Mouse (Mus musculus) CH12F3 (cell line): ENCODE results near the gene Gm48551.

Experiments used
- in situ Hi-C: fragments of 300-500 bp; cut with MboI; formaldehyde crosslinking; loops from 2 replicates; pipeline ENCODE4 v1.14.3; 2020; ENCODE audit warnings: low sequenced_read_pairs

Gene Gm48551

DNA sequence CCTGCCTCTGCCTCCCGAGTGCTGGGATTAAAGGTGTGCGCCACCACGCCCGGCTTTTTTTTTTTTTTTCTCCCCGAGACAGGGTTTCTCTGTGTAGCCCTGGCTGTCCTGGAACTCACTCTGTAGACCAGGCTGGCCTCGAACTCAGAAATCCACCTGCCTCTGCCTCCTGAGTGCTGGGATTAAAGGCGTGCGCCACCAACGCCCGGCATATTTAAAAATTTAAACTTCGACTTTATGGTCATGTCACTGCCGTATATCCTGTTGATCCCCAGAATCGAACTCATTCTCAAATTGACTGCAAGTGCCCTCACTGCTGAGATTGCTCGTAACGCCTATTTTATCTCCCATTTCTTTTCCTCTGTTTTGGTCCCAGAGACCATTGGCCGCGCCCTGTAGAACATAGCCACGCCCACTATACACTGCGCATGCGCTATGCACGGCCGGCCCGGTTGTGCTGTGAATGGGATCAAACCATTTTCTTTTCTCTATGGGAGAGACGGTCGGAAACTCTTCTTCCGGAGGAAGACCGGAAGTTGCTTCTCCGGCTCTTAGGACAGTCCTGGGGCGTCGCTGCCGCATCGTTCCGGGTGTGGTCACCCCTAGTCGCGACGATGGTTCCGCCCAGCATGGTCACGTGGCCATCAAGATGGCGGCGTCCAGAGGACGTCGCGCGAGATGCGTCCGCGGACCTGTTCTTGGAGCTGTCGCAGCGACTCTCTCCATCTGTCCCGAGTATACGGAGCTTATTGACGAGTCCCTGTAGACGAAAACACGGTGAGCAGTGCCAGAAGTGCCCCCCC is at the start of gene Gm48551, which contains the start of gene Dohh:
Gene Gm48551 (plus strand): TSS at position 665 of the 803 bp plus-strand sequence.
Gene Dohh (plus strand): TSS at position 627 of the 803 bp plus-strand sequence.
- in situ Hi-C loops = no loop called here

DNA sequence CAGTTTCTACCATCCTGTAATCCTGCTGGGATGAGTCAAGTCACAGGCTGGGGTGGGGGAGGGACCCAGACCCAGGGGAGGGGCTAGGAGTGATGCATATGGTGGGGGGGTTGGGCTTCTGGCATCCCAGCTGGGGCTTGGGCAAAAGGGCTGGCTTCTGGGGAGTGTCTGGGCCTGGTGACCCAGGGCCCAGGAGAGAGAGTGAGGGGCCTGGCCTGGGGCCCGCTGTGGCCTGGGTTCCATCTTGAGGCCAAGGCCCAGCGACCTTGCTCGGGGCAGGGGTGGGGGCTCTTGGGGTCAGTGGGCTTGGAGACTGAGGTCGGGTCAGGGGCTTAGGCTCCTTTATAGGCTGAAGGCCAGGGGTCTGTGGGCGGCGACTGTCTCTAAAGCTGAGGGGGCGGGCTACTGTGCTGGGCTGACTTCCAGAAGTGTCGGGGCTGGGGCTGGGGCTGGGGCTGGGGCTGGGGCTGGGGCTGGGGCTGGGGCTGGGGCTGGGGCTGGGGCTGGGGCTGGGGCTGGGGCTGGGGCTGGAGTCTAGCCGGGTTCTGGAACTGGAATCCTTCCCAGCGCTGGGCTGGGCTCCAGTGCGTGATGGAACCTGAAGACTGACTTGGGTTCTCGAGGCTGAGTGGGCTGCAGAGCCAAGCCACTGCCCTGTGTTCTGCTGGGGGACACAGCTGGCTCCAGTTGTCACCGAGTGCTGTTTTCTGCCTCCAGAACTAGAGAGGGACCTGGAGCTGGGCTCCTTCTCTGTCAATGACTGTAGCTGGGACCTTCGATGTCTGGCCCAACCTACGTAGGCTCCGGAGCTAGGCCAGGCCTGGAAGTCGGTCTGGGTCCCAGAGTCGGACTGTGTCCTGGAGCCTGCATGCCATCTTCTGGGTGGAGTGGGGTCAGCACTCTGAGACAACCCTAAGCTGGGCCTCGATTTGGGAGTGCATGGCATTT is 48.6 kb upstream of the Gm48551 start:
- in situ Hi-C loops = no loop called here

DNA sequence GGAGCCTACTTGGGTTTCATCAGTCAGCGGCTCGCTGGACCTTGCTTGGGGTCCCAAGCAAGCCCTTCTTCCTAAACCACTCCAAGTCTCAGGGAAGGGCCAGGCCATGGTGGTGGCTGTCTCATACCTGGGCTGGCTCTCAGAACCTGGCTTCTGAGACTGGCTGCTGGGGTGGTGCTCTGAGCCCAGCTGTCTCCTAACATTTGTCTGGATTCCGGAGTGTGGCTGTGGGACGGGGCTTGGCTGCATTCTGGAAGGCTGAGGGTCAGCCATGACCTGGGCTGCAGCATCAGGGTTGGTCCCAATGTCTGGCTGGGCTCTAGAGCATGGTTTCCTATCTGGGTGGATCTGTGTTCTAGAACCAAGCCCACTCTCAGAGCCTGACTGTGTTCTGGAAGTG is 47.7 kb upstream of the Gm48551 start:
- in situ Hi-C loops = no loop called here

GRCm38 (mm10) chr10:81340551-81341332 is 43.5 kb upstream of the Gm48551 start:
- in situ Hi-C loops = loop anchor here (5.0 to 10.0 kb wide), 2 partner anchors 53 to 146 kb away; no protein-coding TSS in a partner anchor

DNA sequence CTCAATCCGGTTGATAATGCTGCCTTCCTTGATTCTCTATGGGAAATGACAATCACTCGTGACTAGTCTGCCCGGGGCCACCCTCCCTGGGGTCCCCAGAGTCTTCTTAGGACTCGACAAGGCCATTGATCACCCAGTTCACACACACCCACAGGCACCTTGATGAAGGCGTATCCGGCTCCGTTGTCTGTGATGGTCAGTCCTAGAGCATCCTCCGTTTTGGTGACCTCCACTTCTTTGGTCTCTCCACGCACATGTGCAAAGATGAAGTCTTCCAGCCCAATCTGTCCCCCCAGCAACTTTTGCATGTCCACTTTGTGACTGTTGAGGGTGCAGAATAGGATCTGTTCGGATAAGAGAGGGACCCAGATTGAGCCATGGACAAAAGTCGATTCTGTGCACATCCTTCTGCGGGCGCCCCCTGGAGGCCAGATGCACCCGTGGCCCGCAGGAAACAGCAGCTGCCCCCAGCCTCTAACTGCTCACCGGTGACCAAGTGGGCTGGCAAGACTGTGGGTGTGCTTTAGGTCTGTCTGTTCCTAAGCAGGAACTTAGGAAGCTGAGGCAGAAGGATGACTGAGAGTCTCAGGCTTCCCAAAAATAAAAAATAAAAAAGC is 42.8 kb upstream of the Gm48551 start:
- in situ Hi-C loops = loop anchor here (5.0 to 10.0 kb wide), 2 partner anchors 54 to 147 kb away; no protein-coding TSS in a partner anchor

DNA sequence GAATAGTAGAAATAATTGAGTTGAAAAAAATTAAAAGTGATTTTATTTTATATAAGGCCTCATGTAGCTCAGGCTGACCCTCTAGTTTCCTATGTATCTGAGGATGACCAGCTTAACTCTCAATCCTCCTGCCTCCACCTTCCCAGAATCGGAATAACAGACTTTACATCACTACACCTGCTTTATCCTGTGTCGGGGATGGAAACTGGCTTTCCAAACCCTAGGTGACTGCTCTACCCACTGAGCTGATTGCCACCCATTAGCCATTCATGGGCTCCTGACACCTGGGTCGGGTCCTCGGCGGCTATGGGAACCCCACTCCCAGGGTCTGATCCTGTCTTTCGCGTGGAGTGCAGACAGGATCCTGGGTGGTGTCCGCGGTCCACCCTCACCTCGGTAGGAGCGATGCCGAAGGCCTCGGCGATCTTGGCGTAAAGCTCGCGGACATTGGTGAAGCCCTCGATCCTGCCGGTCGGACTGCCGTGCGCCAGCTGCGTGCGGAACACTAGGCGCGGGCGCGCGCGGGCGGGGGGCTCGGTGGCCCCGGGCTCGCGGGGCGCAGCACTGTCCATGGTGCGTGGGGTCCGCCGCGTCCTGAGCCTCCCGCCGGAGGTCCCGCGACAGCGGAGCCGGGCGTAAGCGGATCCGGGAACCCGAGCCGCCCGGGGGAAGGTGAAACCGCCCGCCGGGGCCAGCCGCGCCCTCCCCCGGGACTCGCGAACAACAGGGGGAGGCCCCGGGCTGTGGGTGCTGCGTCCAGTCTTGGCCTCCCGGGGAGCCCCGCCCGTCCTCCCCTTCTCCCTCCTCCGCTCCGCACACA is 41.4 kb upstream of the Gm48551 start, which contains the start of gene Gipc3:
Gene Gipc3 (minus strand): TSS at position 581 of the 820 bp plus-strand sequence.
- in situ Hi-C loops = loop anchor here (5.0 to 10.0 kb wide), 2 partner anchors 56 to 148 kb away; no protein-coding TSS in a partner anchor

DNA sequence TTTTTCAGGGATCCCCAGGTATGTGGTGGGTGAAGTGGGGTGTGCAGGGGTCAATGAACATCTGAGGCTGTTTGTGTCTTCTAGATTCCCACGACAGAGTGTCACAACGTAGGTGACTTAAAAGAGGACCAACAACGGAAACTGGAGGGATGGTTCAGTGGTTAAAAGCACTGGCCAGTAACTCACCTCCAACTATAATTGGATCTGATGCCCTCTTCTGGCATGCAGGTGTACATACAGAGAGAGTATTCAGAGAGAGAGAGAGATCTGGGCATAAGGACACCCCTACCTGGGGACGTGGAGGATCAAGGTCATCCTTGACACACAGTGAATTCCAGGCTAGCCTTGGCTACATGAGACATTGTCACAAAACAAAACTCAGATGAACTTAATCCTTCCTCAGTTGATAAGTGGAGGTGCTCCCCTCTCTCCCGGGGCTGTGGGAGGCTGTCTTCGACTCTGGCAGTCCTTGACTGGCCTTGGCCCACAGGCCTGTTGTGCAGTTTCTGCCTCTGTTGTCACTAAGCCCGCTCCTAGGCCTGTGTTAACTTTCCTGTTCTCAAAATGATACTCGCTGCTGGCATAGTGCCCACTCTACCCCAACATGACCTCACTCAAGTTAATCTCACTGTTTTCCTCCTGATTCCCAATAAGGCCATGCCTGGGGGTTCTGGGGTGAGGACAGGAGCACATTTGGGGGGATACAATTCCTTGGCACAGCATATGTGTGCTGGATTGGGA is 39.7 kb upstream of the Gm48551 start:
- in situ Hi-C loops = loop anchor here (5.0 to 10.0 kb wide), 2 partner anchors 57 to 150 kb away; no protein-coding TSS in a partner anchor

- in situ Hi-C loops = loop anchor here (10.0 kb wide), 1 partner anchor 150 kb away; no protein-coding TSS in a partner anchor
Measured at GRCm38 (mm10) chr10:81345162-81345534, 39.1 kb upstream of the Gm48551 start.

DNA sequence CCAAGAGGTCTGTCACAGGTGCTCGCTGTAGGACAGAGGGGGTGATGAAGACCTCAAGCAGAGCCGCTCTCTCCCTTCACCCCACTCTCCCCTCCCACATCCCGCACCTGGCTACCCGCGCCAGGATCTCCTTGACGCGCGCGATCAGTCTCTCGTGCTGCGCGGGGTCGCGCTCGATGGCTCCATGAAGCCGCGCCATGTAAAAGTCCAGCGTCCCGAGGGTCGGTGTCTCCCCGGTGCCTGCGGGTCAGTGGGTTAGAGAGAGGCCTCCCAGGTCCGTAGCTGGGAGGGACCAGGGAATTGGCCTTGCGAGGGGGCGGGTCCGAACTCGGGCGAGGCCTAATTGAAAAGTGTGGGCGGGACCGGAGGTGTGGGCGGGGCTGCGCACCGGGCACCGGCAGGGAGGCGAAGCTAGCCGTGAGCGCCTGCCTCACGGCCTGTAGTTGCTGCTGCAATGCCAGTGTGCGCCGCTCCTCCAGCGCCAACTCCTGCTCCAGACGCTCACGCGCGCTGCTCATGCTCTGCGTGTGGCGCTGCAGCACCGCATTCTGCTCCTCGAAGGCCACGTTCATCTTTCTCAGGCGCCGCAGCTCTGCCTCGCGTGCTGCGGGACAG is 37.7 kb upstream of the Gm48551 start:
- in situ Hi-C loops = loop anchor here (10.0 kb wide), 1 partner anchor 152 kb away; no protein-coding TSS in a partner anchor

- in situ Hi-C loops = loop anchor here (10.0 kb wide), 1 partner anchor 154 kb away; no protein-coding TSS in a partner anchor
Measured at GRCm38 (mm10) chr10:81349146-81349545, 35.1 kb upstream of the Gm48551 start.

- in situ Hi-C loops = loop anchor here (10.0 kb wide), 1 partner anchor 155 kb away; no protein-coding TSS in a partner anchor
Measured at GRCm38 (mm10) chr10:81349961-81350350, 34.3 kb upstream of the Gm48551 start.

- in situ Hi-C loops = no loop called here
Measured at GRCm38 (mm10) chr10:81350351-81351063, 33.8 kb upstream of the Gm48551 start, which contains the start of gene Hmg20b. Gene Hmg20b (minus strand): TSS chr10:81350480.

- in situ Hi-C loops = no loop called here
Measured at GRCm38 (mm10) chr10:81351678-81352291, 32.5 kb upstream of the Gm48551 start.

DNA sequence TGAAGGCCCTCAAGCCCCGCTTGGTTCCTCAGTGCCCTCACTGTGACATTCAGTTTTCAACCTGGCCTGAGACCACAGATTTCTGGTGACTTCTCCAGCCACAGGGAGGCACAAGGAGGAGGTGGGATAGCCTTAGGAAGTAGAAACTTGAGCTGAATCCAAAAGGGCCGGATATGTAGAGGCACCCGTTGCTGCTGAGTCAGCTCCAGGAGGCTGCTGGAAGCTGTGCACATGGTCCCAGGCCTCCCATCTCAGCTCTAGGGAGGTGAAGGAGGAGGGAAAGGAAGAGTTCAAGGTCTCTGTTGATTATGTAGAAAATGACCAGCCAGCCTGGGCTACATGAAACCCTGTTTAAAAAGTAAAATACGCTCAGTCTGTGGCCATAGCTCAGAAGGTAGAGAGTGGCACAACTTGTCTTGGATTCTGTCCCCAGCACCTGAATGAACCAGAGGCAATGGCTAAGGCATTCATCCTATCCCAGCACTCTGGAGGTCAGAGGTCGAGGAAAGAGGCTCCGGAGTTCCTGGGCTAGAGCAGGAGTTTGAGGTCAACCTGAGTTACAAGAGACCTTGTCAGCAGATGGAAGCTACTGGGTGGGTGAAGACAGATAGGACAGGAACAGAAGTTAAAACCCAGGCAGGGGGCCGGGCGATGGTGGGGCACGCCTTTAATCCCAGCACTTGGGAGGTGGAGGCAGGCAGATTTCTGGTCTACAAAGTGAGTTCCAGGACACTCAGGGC is 29.4 kb upstream of the Gm48551 start:
- in situ Hi-C loops = no loop called here

GRCm38 (mm10) chr10:81355533-81355932 is 28.7 kb upstream of the Gm48551 start:
- in situ Hi-C loops = no loop called here
